Comparison of ENCODE assay signal across 8 mouse cellular contexts in the genomic region with DNA sequence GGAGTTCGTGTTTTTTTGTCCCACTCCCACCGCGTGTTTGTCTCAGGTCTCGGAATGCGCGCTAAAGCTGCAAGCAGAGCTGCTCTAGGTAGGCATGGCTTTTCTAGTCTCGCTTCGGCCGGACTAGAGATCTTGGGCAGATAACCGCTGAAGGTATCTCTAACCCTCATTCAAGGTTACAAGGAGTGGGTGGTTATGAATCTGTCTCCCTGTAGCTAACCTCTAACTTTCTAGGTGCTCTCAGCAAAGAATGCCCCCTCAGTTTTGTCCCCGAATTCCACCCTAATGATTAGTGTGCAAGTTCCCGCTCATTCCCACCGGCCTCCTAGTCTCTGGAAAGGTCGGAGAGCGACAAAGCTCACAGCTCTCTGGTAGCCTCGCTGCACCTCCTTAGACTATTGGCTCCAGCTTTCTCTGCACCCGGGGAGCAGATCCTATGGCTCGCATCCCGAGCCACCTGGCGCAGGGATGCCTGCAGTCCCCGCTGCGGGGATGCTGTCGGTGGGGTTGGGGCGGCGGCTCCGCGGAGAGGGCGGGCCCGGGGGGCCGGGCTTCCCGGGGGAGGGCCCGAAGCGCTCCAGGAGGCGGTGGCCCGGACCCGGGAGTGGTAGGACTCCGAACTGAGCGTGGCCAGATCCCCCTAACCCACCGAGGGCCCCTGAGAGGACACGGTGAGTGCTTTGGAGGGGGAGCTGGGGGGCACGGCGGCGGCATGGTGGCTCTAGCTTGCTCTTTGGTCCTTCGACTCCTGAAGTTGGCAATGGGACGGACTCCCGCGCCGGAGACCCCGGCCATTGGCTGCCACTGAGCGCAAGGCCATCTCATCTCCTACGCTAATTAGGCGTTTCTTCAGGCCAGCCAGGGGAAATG. TPM values are rescaled to one million over a fixed set of nuclear protein-coding genes. Genes with fewer than 3 reads are reported as not detected.
A peak's percentile ranks its signal among the peaks of the same experiment; 100 is the strongest.
DNase-seq lines count a peak whose midpoint lies in the region; ATAC-seq and TF ChIP-seq lines count a peak whose summit lies in the region.

No protein-coding gene starts in this region.

- no peak overlapping the region for H3K9ac ChIP-seq in liver, embryonic 14.5 days (replicated peaks)
- H3K9ac ChIP-seq in neural tube, embryonic 11.5 days (ENCODE audit: low read length): peak overlapping the region; percentile 64

- no peak for TF ChIP-seq POLR2A in thymus, adult 2 months (IDR thresholded peaks at IDR 0.05; ENCODE audit: control insufficient read depth, extremely low read depth, insufficient read depth, low read length, poor library complexity)

- no peaks in the 10 kb centered on the region for H3K36me3 ChIP-seq in thymus, adult 2 months (ENCODE audit: control insufficient read depth, insufficient read depth, low read length)
- H3K36me3 ChIP-seq in liver, embryonic 14.5 days (replicated peaks; ENCODE audit: control insufficient read depth, insufficient read depth, low read depth): no peaks in the 10 kb centered on the region
- no peaks in the 10 kb centered on the region; the same call in 1 of the 2 replicates for H3K36me3 ChIP-seq in neural tube, embryonic 11.5 days (ENCODE audit: control insufficient read depth, insufficient read depth, low read length)

- TF ChIP-seq EP300 in liver, embryonic 14.5 days (IDR thresholded peaks at IDR 0.05; ENCODE audit: low read depth): no peak

- H3K4me1 ChIP-seq in thymus, adult 2 months (replicated peaks; ENCODE audit: control insufficient read depth, insufficient read depth, low read length): peaks cover 19% of the 10 kb centered on the region
- H3K4me1 ChIP-seq in liver, embryonic 14.5 days (replicated peaks; ENCODE audit: control insufficient read depth in 2 of 2, insufficient read depth in 2 of 2, low read length in 1 of 2): no peaks in the 10 kb centered on the region
- peaks cover 16% of the 10 kb centered on the region for H3K4me1 ChIP-seq in neural tube, embryonic 11.5 days (ENCODE audit: control insufficient read depth, insufficient read depth, low read length)

- WGBS in thymus, adult 2 months: 3% methylated on average over 52 of the region's 52 CpGs
- WGBS in liver, embryonic 14.5 days (ENCODE audit: insufficient replicate concordance): under 1% methylated on average over 52 of the region's 52 CpGs
- under 1% methylated on average over 51 of the region's 52 CpGs for WGBS in neural tube, embryonic 11.5 days

- H3K4me3 ChIP-seq in thymus, adult 2 months (ENCODE audit: control insufficient read depth, insufficient read depth, low read length): peak overlapping the region; percentile 51
- H3K4me3 ChIP-seq in liver, embryonic 14.5 days (ENCODE audit: insufficient read depth in 1 of 2, low read depth in 2 of 2, low read length in 2 of 2): peak overlapping the region; percentile 27 to 54
- H3K4me3 ChIP-seq in neural tube, embryonic 11.5 days (ENCODE audit: low read depth, low read length): peak overlapping the region; percentile 63

- TF ChIP-seq CTCF in thymus, adult 2 months (IDR thresholded peaks at IDR 0.05; ENCODE audit: borderline replicate concordance, control insufficient read depth, extremely low read depth, insufficient read depth, low read length, poor library complexity): no peak
- no peak for TF ChIP-seq CTCF in liver, embryonic 14.5 days (IDR thresholded peaks at IDR 0.05; ENCODE audit: low read depth)

- H3K27me3 ChIP-seq in thymus, adult 2 months (ENCODE audit: control insufficient read depth, insufficient read depth, low read length): peaks cover 30% of the 10 kb centered on the region
- H3K27me3 ChIP-seq in liver, embryonic 14.5 days (ENCODE audit: control insufficient read depth, insufficient read depth, low read length): peaks cover 49% of the 10 kb centered on the region
- H3K27me3 ChIP-seq in neural tube, embryonic 11.5 days (ENCODE audit: control insufficient read depth, insufficient read depth, low read length): peaks cover 7% of the 10 kb centered on the region; the same call in 1 of the 2 replicates

- peak overlapping the region; percentile 53 for H3K4me2 ChIP-seq in liver, embryonic 14.5 days (ENCODE audit: low read depth)
- H3K4me2 ChIP-seq in neural tube, embryonic 11.5 days (ENCODE audit: low read depth): peak overlapping the region; percentile 99

- ATAC-seq in inflammation-experienced regulatory T-cells, adult 6 months: peak; percentile 75
- peak; percentile 59 for ATAC-seq in liver, embryonic 14.5 days (ENCODE audit: insufficient read depth)
- peak; percentile 45 for ATAC-seq in neural tube, embryonic 11.5 days (ENCODE audit: insufficient read depth, low FRiP score, low TSS enrichment)
- no peak for ATAC-seq in megakaryocyte-erythroid progenitor cell, adult 5-6 weeks (replicated peaks; ENCODE audit: low FRiP score, low TSS enrichment, poor library complexity, severe bottlenecking)

- peak; percentile 40 for DNase-seq in thymus, adult 2 months
- no peak for DNase-seq in thymus, adult 18-20 months
- peak; percentile 30 to 54 for DNase-seq in cerebellum, postnatal 4 days (ENCODE audit: low spot score in 2 of 2)
- peak; percentile 60 to 71 for DNase-seq in gastrocnemius, postnatal 36 days
- DNase-seq in liver, embryonic 14.5 days (ENCODE audit: low read depth in 3 of 3, low spot score in 3 of 3): no peak
- peak; percentile 72 for DNase-seq in neural tube, embryonic 11.5 days (ENCODE audit: low spot score)

- H3K9me3 ChIP-seq in liver, embryonic 14.5 days (ENCODE audit: control insufficient read depth, low read length): no peaks in the 10 kb centered on the region
- no peaks in the 10 kb centered on the region for H3K9me3 ChIP-seq in neural tube, embryonic 11.5 days (ENCODE audit: control insufficient read depth, low read length)

- intact Hi-C loops in gastrocnemius, postnatal 36 days (cut with DNase I): no loop called here

- H3K27ac ChIP-seq in thymus, adult 2 months (ENCODE audit: control insufficient read depth, insufficient read depth, low read length): no peak overlapping the region
- no peak overlapping the region for H3K27ac ChIP-seq in liver, embryonic 14.5 days
- H3K27ac ChIP-seq in neural tube, embryonic 11.5 days (ENCODE audit: low read depth, low read length): peak overlapping the region; percentile 23; the same call in 1 of the 2 replicates

RNA-seq across cellular contexts. Expression of a gene that starts 0.7 kb away (rescaled TPM):
- polyA plus RNA-seq in thymus, adult 2 months (2012; rRNA removed): 5.6 and 14.9 TPM in 2 replicates
- total RNA-seq in gastrocnemius, postnatal 36 days (2021): 100 to 1,000 TPM; 333 to 372 TPM
- polyA plus RNA-seq in inflammation-experienced regulatory T-cells, adult 6 months (2017; shearing (Covaris generic)): under 1 TPM in 1 of 3 experiments, not detected in 2; 0.98 TPM
- polyA plus RNA-seq in liver, embryonic 14.5 days (2012; rRNA removed): 8.1 and 11.2 TPM in 2 replicates
- polyA plus RNA-seq in liver, embryonic 14.5 days (2014; fragmentation: Nextera tagmentation; extraction: Ambion mirVana): 8.8 and 10.2 TPM in 2 replicates
- 21.2 and 24.0 TPM in 2 replicates for polyA plus RNA-seq in neural tube, embryonic 11.5 days (2014; fragmentation: Nextera tagmentation; extraction: Ambion mirVana)
- total RNA-seq in megakaryocyte-erythroid progenitor cell, adult 5-6 weeks (2014; fragmentation: Nextera tagmentation): 0.25 TPM in 1 of 2 replicates, not detected in the other
- total RNA-seq in megakaryocyte-erythroid progenitor cell, adult 5-6 weeks (2017): not detected in 2 replicates

RNA-seq across cellular contexts. Expression of a gene that starts 8.3 kb away (rescaled TPM):
- polyA plus RNA-seq in thymus, adult 2 months (2012; rRNA removed): 77.6 and 93.9 TPM in 2 replicates
- total RNA-seq in gastrocnemius, postnatal 36 days (2021): 100 to 1,000 TPM; 131 to 132 TPM
- 10 to 100 TPM; 73.7 to 97.8 (median 96.2) TPM for polyA plus RNA-seq in inflammation-experienced regulatory T-cells, adult 6 months (2017; shearing (Covaris generic))
- 20.9 and 25.5 TPM in 2 replicates for polyA plus RNA-seq in liver, embryonic 14.5 days (2012; rRNA removed)
- 50.2 and 54.4 TPM in 2 replicates for polyA plus RNA-seq in liver, embryonic 14.5 days (2014; fragmentation: Nextera tagmentation; extraction: Ambion mirVana)
- polyA plus RNA-seq in neural tube, embryonic 11.5 days (2014; fragmentation: Nextera tagmentation; extraction: Ambion mirVana): 86.5 and 94.6 TPM in 2 replicates
- total RNA-seq in megakaryocyte-erythroid progenitor cell, adult 5-6 weeks (2014; fragmentation: Nextera tagmentation): 49.6 and 63.7 TPM in 2 replicates
- total RNA-seq in megakaryocyte-erythroid progenitor cell, adult 5-6 weeks (2017): 30.9 and 37.1 TPM in 2 replicates

RNA-seq across cellular contexts. Expression of a gene that starts 19.7 kb away (rescaled TPM):
- 51.2 and 65.7 TPM in 2 replicates for polyA plus RNA-seq in thymus, adult 2 months (2012; rRNA removed)
- 1 to 10 TPM; 2.1 to 2.6 TPM for total RNA-seq in gastrocnemius, postnatal 36 days (2021)
- 10 to 100 TPM; 56.2 to 82.8 (median 75.2) TPM for polyA plus RNA-seq in inflammation-experienced regulatory T-cells, adult 6 months (2017; shearing (Covaris generic))
- polyA plus RNA-seq in liver, embryonic 14.5 days (2012; rRNA removed): 8.5 and 9.0 TPM in 2 replicates
- polyA plus RNA-seq in liver, embryonic 14.5 days (2014; fragmentation: Nextera tagmentation; extraction: Ambion mirVana): 4.9 and 5.9 TPM in 2 replicates
- polyA plus RNA-seq in neural tube, embryonic 11.5 days (2014; fragmentation: Nextera tagmentation; extraction: Ambion mirVana): 5.8 and 6.8 TPM in 2 replicates
- total RNA-seq in megakaryocyte-erythroid progenitor cell, adult 5-6 weeks (2014; fragmentation: Nextera tagmentation): 16.9 and 32.3 TPM in 2 replicates
- total RNA-seq in megakaryocyte-erythroid progenitor cell, adult 5-6 weeks (2017): 7.8 and 10.3 TPM in 2 replicates

RNA-seq across cellular contexts. Expression of a gene that starts 53.8 kb away (rescaled TPM):
- polyA plus RNA-seq in thymus, adult 2 months (2012; rRNA removed): 31.1 TPM in 2 replicates
- 10 to 100 TPM; 13.0 to 14.3 TPM for total RNA-seq in gastrocnemius, postnatal 36 days (2021)
- 10 to 100 TPM; 13.3 to 18.2 (median 15.0) TPM for polyA plus RNA-seq in inflammation-experienced regulatory T-cells, adult 6 months (2017; shearing (Covaris generic))
- 5.9 and 7.2 TPM in 2 replicates for polyA plus RNA-seq in liver, embryonic 14.5 days (2012; rRNA removed)
- polyA plus RNA-seq in liver, embryonic 14.5 days (2014; fragmentation: Nextera tagmentation; extraction: Ambion mirVana): 8.9 and 10.1 TPM in 2 replicates
- 37.5 and 38.3 TPM in 2 replicates for polyA plus RNA-seq in neural tube, embryonic 11.5 days (2014; fragmentation: Nextera tagmentation; extraction: Ambion mirVana)
- total RNA-seq in megakaryocyte-erythroid progenitor cell, adult 5-6 weeks (2014; fragmentation: Nextera tagmentation): 10.9 and 11.4 TPM in 2 replicates
- total RNA-seq in megakaryocyte-erythroid progenitor cell, adult 5-6 weeks (2017): 8.8 and 21.9 TPM in 2 replicates

RNA-seq across cellular contexts. Expression of a gene that starts 53.9 kb away (rescaled TPM):
- polyA plus RNA-seq in thymus, adult 2 months (2012; rRNA removed): 35.2 and 38.8 TPM in 2 replicates
- total RNA-seq in gastrocnemius, postnatal 36 days (2021): 10 to 100 TPM; 17.3 to 19.1 TPM
- polyA plus RNA-seq in inflammation-experienced regulatory T-cells, adult 6 months (2017; shearing (Covaris generic)): 1 to 10 TPM in 2 of 3 experiments, under 1 TPM in 1; 0.33 to 2.8 (median 1.4) TPM
- polyA plus RNA-seq in liver, embryonic 14.5 days (2012; rRNA removed): 14.0 and 14.2 TPM in 2 replicates
- polyA plus RNA-seq in liver, embryonic 14.5 days (2014; fragmentation: Nextera tagmentation; extraction: Ambion mirVana): 12.7 and 14.3 TPM in 2 replicates
- 1.1 and 1.3 TPM in 2 replicates for polyA plus RNA-seq in neural tube, embryonic 11.5 days (2014; fragmentation: Nextera tagmentation; extraction: Ambion mirVana)
- 1.5 TPM in 1 of 2 replicates, not detected in the other for total RNA-seq in megakaryocyte-erythroid progenitor cell, adult 5-6 weeks (2014; fragmentation: Nextera tagmentation)
- not detected in 2 replicates for total RNA-seq in megakaryocyte-erythroid progenitor cell, adult 5-6 weeks (2017)

Comparison
In these comparisons a context has a peak if more than half of its experiments do, and no peak if none do; other contexts are left out.
1. DNase-seq: peak in thymus, adult 2 months (single experiment), cerebellum, postnatal 4 days (2 of 2), gastrocnemius, postnatal 36 days (2 of 2) and neural tube, embryonic 11.5 days (single experiment); none in thymus, adult 18-20 months (0 of 2) and liver, embryonic 14.5 days (0 of 3).
2. Peak in every context shown above with its lines, with median percentiles within 50 percentile points of each other: H3K4me3 ChIP-seq.